28 mouse cellular contexts compared by ENCODE assay signal in the genomic region with DNA sequence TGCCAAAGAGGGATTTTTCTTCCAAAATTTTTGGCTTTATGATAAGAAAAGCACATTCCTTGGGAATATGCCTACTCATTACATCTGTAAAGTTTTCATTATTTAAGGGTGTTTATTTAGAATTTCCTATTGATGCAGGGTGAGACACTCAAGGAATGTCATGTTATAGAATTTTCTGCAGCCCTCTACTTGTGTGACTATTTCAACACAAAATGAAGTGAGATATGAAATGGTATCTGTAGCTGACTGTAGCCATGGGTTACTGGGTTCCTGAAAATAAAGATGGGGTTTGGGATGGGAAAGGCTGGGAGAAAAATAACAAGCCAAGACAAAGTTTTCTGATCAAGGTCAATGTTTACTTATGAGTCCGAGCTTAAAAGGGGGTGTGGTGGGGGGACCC.
"Had no signal": no experiment of that assay in that cellular context is flagged by ENCODE, and none has a peak within 500 bp of the region (broad histone marks: within the 10 kb centered on the region; RNA-seq: fewer than 3 reads in every experiment).

No protein-coding gene starts in this region.

- H3K36me3 ChIP-seq: limb, embryonic 10.5 days; limb, embryonic 12.5 days; limb, embryonic 13.5 days; limb, embryonic 15.5 days; liver, embryonic 12.5 days; liver, embryonic 13.5 days; liver, embryonic 15.5 days; midbrain, embryonic 10.5 days; midbrain, embryonic 12.5 days; midbrain, embryonic 13.5 days; midbrain, embryonic 15.5 days; neural tube, embryonic 12.5 days; neural tube, embryonic 13.5 days had no signal

- H3K27me3 ChIP-seq: limb, embryonic 12.5 days; limb, embryonic 13.5 days; limb, embryonic 15.5 days; liver, embryonic 12.5 days; liver, embryonic 13.5 days; liver, embryonic 15.5 days; megakaryocyte, embryonic 14.5 days; midbrain, embryonic 12.5 days; midbrain, embryonic 13.5 days; midbrain, embryonic 15.5 days; neural tube, embryonic 12.5 days; neural tube, embryonic 13.5 days had no signal

- H3K4me3 ChIP-seq: left cerebral cortex, adult 2 months; limb, embryonic 10.5 days; limb, embryonic 12.5 days; limb, embryonic 13.5 days; limb, embryonic 15.5 days; liver, embryonic 12.5 days; liver, embryonic 13.5 days; liver, embryonic 15.5 days; megakaryocyte, embryonic 14.5 days; midbrain, embryonic 10.5 days; midbrain, embryonic 12.5 days; midbrain, embryonic 13.5 days; midbrain, embryonic 15.5 days; myocyte; neural tube, embryonic 12.5 days; neural tube, embryonic 13.5 days had no signal

- H3K9me3 ChIP-seq: limb, embryonic 10.5 days; limb, embryonic 12.5 days; limb, embryonic 13.5 days; limb, embryonic 15.5 days; liver, embryonic 12.5 days; liver, embryonic 13.5 days; liver, embryonic 15.5 days; megakaryocyte, embryonic 14.5 days; midbrain, embryonic 10.5 days; midbrain, embryonic 12.5 days; midbrain, embryonic 13.5 days; midbrain, embryonic 15.5 days; neural tube, embryonic 12.5 days; neural tube, embryonic 13.5 days had no signal

- H3K4me2 ChIP-seq: limb, embryonic 12.5 days; limb, embryonic 13.5 days; limb, embryonic 15.5 days; liver, embryonic 11.5 days; liver, embryonic 12.5 days; liver, embryonic 13.5 days; liver, embryonic 15.5 days; midbrain, embryonic 11.5 days; midbrain, embryonic 12.5 days; midbrain, embryonic 13.5 days; midbrain, embryonic 15.5 days; neural tube, embryonic 12.5 days; neural tube, embryonic 13.5 days had no signal

- H3K4me1 ChIP-seq: limb, embryonic 10.5 days; limb, embryonic 12.5 days; limb, embryonic 13.5 days; limb, embryonic 15.5 days; liver, embryonic 12.5 days; liver, embryonic 13.5 days; liver, embryonic 15.5 days; megakaryocyte, embryonic 14.5 days; midbrain, embryonic 10.5 days; midbrain, embryonic 12.5 days; midbrain, embryonic 13.5 days; midbrain, embryonic 15.5 days; neural tube, embryonic 12.5 days; neural tube, embryonic 13.5 days had no signal

- H3K9ac ChIP-seq: limb, embryonic 12.5 days; limb, embryonic 13.5 days; limb, embryonic 15.5 days; liver, embryonic 12.5 days; liver, embryonic 13.5 days; liver, embryonic 14.5 days; liver, embryonic 15.5 days; liver, postnatal 0 days; midbrain, embryonic 12.5 days; midbrain, embryonic 13.5 days; midbrain, embryonic 15.5 days; neural tube, embryonic 12.5 days; neural tube, embryonic 13.5 days had no signal

- ATAC-seq: liver, embryonic 12.5 days; liver, postnatal 0 days; midbrain, embryonic 13.5 days; midbrain, embryonic 15.5 days; midbrain, embryonic 16.5 days had no signal

- DNase-seq: layer of hippocampus, postnatal 36 days; left cerebral cortex, postnatal 4 days; liver; liver, embryonic 13.5 days; liver, postnatal 0 days; lung, postnatal 10 days; lung, postnatal 4 days; midbrain, embryonic 14.5 days had no signal

- H3K27ac ChIP-seq: left cerebral cortex, adult 2 months; limb, embryonic 10.5 days; limb, embryonic 12.5 days; limb, embryonic 13.5 days; limb, embryonic 15.5 days; liver, embryonic 12.5 days; liver, embryonic 13.5 days; liver, embryonic 14.5 days; liver, embryonic 15.5 days; macrophage; midbrain, embryonic 10.5 days; midbrain, embryonic 12.5 days; midbrain, embryonic 13.5 days; midbrain, embryonic 15.5 days; neural tube, embryonic 12.5 days; neural tube, embryonic 13.5 days had no signal
